Mouse (Mus musculus) hindbrain, embryonic 16.5 days (tissue): ENCODE results near the gene Usp42. TPM values are rescaled to one million over a fixed set of nuclear protein-coding genes. Genes with fewer than 3 reads are reported as not detected.

Experiments
- ATAC-seq: fragments of 200-750 bp; cut with Nextera tagmentation; 2 replicates; pipeline ENCODE4 v1.8.0; 2017; ENCODE audit warnings: moderate TSS enrichment, moderate library complexity
- H3K27ac ChIP-seq: fragments of 300-500 bp; sonication (generic); 2 replicates; pipeline ENCODE4 v1.5.1; 2014; ENCODE audit warnings: low read depth, mild to moderate bottlenecking, control low read depth, low read length, moderate library complexity
- H3K27me3 ChIP-seq: fragments of 300-500 bp; sonication (generic); replicated peaks from 2 replicates; pipeline ENCODE4 v1.6.1; 2014; ENCODE audit warnings: low read length; ENCODE audit not compliant: control insufficient read depth, insufficient read depth
- H3K36me3 ChIP-seq: fragments of 300-500 bp; sonication (generic); 2 replicates; pipeline ENCODE4 v1.6.1; 2014; ENCODE audit warnings: mild to moderate bottlenecking, low read length, moderate library complexity, mixed read lengths; ENCODE audit not compliant: control insufficient read depth, insufficient read depth
- H3K4me1 ChIP-seq: fragments of 300-500 bp; sonication (generic); 2 replicates; pipeline ENCODE4 v1.6.1; 2014; ENCODE audit warnings: low read depth, low read length; ENCODE audit not compliant: control insufficient read depth, insufficient read depth
- H3K4me2 ChIP-seq: fragments of 300-500 bp; sonication (generic); 2 replicates; pipeline ENCODE4 v1.6.1; 2014; ENCODE audit warnings: mild to moderate bottlenecking, low read length, control low read depth, moderate library complexity
- H3K4me3 ChIP-seq: fragments of 300-500 bp; sonication (generic); 2 replicates; pipeline ENCODE4 v1.5.1; 2014; ENCODE audit warnings: mild to moderate bottlenecking, low read length, control low read depth, moderate library complexity
- H3K9ac ChIP-seq: fragments of 300-500 bp; sonication (generic); 2 replicates; pipeline ENCODE4 v1.6.1; 2014; ENCODE audit warnings: low read depth, mild to moderate bottlenecking, control low read depth, low read length, moderate library complexity
- H3K9me3 ChIP-seq: fragments of 300-500 bp; sonication (generic); 2 replicates; pipeline ENCODE4 v1.6.1; 2014; ENCODE audit warnings: mild to moderate bottlenecking, low read length, moderate library complexity; ENCODE audit not compliant: control insufficient read depth
- WGBS: fragments of 180-500 bp; shearing (Covaris S2); extraction: QIAGEN DNeasy Blood & Tissue Kit; methylation state at CpG from one replicate; pipeline ENCODE4 v1.1.7; 2014; 5-methylcytosine and 5-hydroxymethylcytosine counted together
- polyA plus RNA-seq: library from polyadenylated mRNA; unstranded; fragments of >200 nt; fragmentation: Nextera tagmentation; extraction: Ambion mirVana; gene quantifications from 2 replicates; pipeline ENCODE4 v1.2.1, GENCODE M21; 2015

Usp42 gene
- polyA plus RNA-seq, 1 experiment from 2014 or later, result 21.8 TPM

GRCm38 (mm10) chr5:143665561-143665960 is 66.5 kb downstream of the Usp42 start:
- Histone ChIP-seq H3K4me1 (no peaks in the 10 kb centered on the region; the same call in 1 of the 2 replicates), H3K9me3 (no peaks in the 10 kb centered on the region), H3K9ac (no peak overlapping the region), H3K36me3 (no peaks in the 10 kb centered on the region), H3K27ac (no peak overlapping the region), H3K4me3 (no peak overlapping the region), H3K4me2 (no peak overlapping the region), H3K27me3 (no peaks in the 10 kb centered on the region)
- ATAC-seq, result no peak
- WGBS, result 92% methylated on average over 2 of the region's 2 CpGs

GRCm38 (mm10) chr5:143663074-143663687 is 68.9 kb downstream of the Usp42 start:
- Histone ChIP-seq H3K27me3 (no peaks in the 10 kb centered on the region), H3K36me3 (no peaks in the 10 kb centered on the region), H3K9ac (no peak overlapping the region), H3K4me3 (no peak overlapping the region), H3K9me3 (no peaks in the 10 kb centered on the region), H3K4me2 (no peak overlapping the region), H3K4me1 (no peaks in the 10 kb centered on the region), H3K27ac (no peak overlapping the region)
- WGBS, result 84% methylated on average over 7 of the region's 7 CpGs
- ATAC-seq, result no peak

Other genes with a start within 250 kb of the Usp42 start
- 285 and 452 TPM in 2 replicates for gene Rac1, start 204.2 kb downstream of the Usp42 start, polyA plus RNA-seq
- 41.6 and 45.8 TPM in 2 replicates for gene Cyth3, start 109.8 kb downstream of the Usp42 start, polyA plus RNA-seq
- gene Eif2ak1, start 85.5 kb upstream of the Usp42 start, polyA plus RNA-seq, result 44.6 and 47.9 TPM in 2 replicates
- 0.22 and 0.41 TPM in 2 replicates for gene Ankrd61, start 165.4 kb upstream of the Usp42 start, polyA plus RNA-seq
- gene Aimp2, start 177.6 kb upstream of the Usp42 start, polyA plus RNA-seq, result 92.4 and 94.6 TPM in 2 replicates
- gene Pms2, start 177.7 kb upstream of the Usp42 start, polyA plus RNA-seq, result 24.0 and 25.9 TPM in 2 replicates
- gene Gm42421, start 195.9 kb upstream of the Usp42 start, polyA plus RNA-seq, result 1.9 and 2.3 TPM in 2 replicates
- 5.4 and 6.2 TPM in 2 replicates for gene Rsph10b, start 200.8 kb upstream of the Usp42 start, polyA plus RNA-seq